Mouse (Mus musculus) stomach, embryonic 14.5 days (tissue): Measurements from ENCODE around the gene Prkci. TPM values are rescaled to one million over a fixed set of nuclear protein-coding genes. Genes with fewer than 3 reads are reported as not detected.

Experiments used
- ATAC-seq: fragments of 200-750 bp; cut with Nextera tagmentation; 2 replicates; pipeline ENCODE4 v1.8.0; 2017; ENCODE audit warnings: low read depth, moderate TSS enrichment; ENCODE audit not compliant: insufficient number of reproducible peaks, insufficient read depth, low FRiP score
- H3K27ac ChIP-seq: fragments of 300-500 bp; sonication (generic); 2 replicates; pipeline ENCODE4 v1.5.1; 2014; ENCODE audit warnings: mild to moderate bottlenecking, low read length, moderate library complexity, mixed read lengths
- H3K27me3 ChIP-seq: fragments of 300-500 bp; sonication (generic); 2 replicates; pipeline ENCODE4 v1.6.1; 2014; ENCODE audit warnings: low read length, control low read depth, mixed read lengths; ENCODE audit not compliant: control insufficient read depth, insufficient read depth
- H3K36me3 ChIP-seq: fragments of 300-500 bp; sonication (generic); 2 replicates; pipeline ENCODE4 v1.6.1; 2014; ENCODE audit warnings: mild to moderate bottlenecking, control low read depth, low read length, moderate library complexity, mixed read lengths; ENCODE audit not compliant: control insufficient read depth, insufficient read depth
- H3K4me1 ChIP-seq: fragments of 300-500 bp; sonication (generic); 2 replicates; pipeline ENCODE4 v1.6.1; 2014; ENCODE audit warnings: low read length, control low read depth, mixed read lengths; ENCODE audit not compliant: control insufficient read depth, insufficient read depth
- H3K4me2 ChIP-seq: fragments of 300-500 bp; sonication (generic); replicated peaks from 2 replicates; pipeline ENCODE4 v1.6.1; 2014; ENCODE audit warnings: low read depth, low read length, control low read depth
- H3K4me3 ChIP-seq: fragments of 300-500 bp; sonication (generic); 2 replicates; pipeline ENCODE4 v1.5.1; 2014; ENCODE audit warnings: low read depth, low read length, control low read depth
- H3K9ac ChIP-seq: fragments of 300-500 bp; sonication (generic); replicated peaks from 2 replicates; pipeline ENCODE4 v1.6.1; 2014; ENCODE audit warnings: low read depth, mild to moderate bottlenecking, control low read depth, low read length, moderate library complexity, mixed read lengths
- H3K9me3 ChIP-seq: fragments of 300-500 bp; sonication (generic); 2 replicates; pipeline ENCODE4 v1.6.1; 2016; ENCODE audit warnings: low read depth, low read length, control low read depth; ENCODE audit not compliant: control insufficient read depth
- WGBS: fragments of 180-500 bp; shearing (Covaris S2); extraction: QIAGEN DNeasy Blood & Tissue Kit; methylation state at CpG from one replicate; pipeline ENCODE4 v1.1.7; 2014; 5-methylcytosine and 5-hydroxymethylcytosine counted together
- polyA plus RNA-seq: library from polyadenylated mRNA; unstranded; fragments of >200 nt; fragmentation: Nextera tagmentation; extraction: Ambion mirVana; gene quantifications from 2 replicates; pipeline ENCODE4 v1.2.1, GENCODE M21; 2014

Prkci gene
- polyA plus RNA-seq, 1 experiment from 2014 or later: 51.0 TPM

DNA sequence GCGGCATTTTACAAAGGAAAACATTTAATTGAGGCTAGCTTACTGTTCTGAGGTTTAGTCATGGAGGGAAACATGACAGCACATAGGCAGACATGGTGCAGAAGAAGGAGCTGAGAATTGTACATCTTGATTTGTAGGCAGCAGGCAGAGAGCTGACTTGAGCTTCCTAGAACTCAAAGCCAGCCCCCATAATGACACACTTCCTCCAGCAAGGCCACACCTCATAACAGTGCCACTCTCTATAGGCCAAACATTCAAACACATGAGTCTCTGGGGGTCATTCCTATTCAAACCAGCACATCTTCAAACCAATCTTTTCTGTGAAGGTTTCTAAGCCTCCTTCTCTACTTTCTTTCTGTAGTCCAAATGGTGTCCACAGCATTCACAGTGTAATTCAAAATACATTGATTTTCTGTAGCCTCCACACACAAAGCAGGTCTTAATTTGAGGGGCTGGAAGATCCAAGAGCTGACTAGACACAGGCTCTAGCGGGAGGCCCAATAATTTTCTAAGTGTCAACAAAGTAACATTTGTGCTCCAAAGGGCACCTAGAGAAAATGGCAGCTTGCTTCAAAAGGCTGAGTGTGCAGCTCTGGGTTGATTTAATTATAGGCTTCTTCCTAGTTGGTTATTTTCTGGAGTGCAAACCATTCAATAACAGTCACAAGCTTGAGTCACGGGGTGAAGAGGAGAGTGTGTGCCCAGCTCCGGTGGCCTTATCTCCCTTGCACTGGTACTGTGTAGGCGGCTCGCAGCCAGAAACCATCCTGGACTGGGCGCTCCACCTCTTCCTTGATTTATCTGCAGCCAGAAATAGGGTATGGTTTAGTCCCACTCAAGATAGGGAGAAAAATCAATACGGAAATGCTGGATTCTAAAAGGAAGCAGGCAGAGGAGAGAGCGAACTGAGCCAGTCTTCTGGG, 7.9 kb upstream of the Prkci start:
- H3K4me2 ChIP-seq: no peak overlapping the region
- H3K9me3 ChIP-seq: no peaks in the 10 kb centered on the region
- H3K4me3 ChIP-seq: no peak overlapping the region
- WGBS: 84% methylated on average over 9 of the region's 9 CpGs
- H3K4me1 ChIP-seq: no peaks in the 10 kb centered on the region
- ATAC-seq: no peak
- no peak overlapping the region for H3K27ac ChIP-seq
- no peak overlapping the region for H3K9ac ChIP-seq
- no peaks in the 10 kb centered on the region for H3K27me3 ChIP-seq
- H3K36me3 ChIP-seq: no peaks in the 10 kb centered on the region

DNA sequence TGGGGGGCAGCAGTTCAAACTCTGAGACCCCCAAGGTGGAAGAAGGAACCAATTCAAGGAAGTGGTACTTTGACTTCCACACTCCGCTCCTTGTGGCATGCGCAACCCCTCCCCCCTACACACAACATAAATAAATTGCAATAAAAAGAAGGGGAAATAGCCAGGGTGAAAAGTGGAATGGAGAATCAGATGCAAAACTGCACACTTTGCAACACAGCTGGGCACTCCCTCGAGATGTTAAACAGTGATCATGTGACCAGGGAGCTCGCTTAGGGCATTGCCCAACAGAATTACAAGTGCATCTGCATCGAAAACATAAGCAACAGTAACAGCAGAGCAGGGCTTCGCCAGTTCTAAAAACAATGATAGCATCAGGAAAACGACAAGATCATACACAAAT, 3.4 kb upstream of the Prkci start:
- Histone ChIP-seq H3K27me3 (no peaks in the 10 kb centered on the region), H3K4me2 (no peak overlapping the region), H3K9ac (no peak overlapping the region), H3K9me3 (no peaks in the 10 kb centered on the region), H3K4me1 (0 out of 2 replicates have a peak, but pooled peaks cover under 1% of the 10 kb centered on the region), H3K4me3 (no peak overlapping the region), H3K27ac (no peak overlapping the region), H3K36me3 (no peaks in the 10 kb centered on the region)
- no peak for ATAC-seq
- 75% methylated on average over 7 of the region's 7 CpGs for WGBS

DNA sequence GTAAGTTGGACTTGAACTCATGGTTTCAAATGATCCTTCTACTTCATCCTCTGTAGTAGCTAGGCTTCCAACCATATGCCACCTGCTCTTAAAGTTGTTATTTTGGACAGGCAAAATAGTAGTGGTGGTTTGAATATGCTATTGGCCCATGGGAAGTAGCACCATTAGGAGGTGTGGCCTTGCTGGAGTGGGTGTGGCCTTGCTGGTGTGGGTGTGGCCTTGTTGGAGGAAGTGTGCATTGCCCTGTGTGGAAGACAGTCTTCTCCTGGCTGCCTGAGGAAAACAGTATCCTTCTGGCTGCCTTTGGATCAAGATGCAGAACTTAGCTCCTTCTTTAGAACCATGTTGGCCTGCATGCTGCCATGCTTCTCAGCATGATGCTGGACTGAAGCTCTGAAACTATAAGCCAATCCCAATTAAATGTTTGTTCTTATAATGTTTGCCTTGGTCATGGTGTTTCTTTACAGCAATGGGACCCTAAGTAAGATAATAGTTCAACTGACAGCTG, 2.4 kb upstream of the Prkci start:
- Histone ChIP-seq H3K9ac (no peak overlapping the region), H3K4me2 (no peak overlapping the region)
- no peak for ATAC-seq

DNA sequence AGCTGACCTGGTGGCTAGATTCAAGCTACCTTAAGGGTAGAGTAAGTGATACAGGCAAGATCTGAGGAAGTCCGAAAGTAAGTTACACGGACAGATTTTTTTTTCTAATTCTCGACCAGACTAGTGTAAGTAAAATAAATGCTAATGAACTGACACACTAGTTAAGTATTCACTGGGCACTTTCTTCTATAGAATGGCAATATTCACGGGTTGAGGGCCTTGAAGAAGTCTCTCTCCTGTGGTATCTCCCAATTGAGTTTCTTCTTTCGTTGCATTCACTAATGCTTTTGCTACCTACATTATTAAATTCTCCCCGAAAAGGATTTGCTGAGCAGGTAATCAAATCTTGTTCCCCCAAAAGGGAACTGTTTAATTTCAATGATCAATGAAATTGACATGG, 688 bp upstream of the Prkci start:
- H3K9me3 ChIP-seq: no peaks in the 10 kb centered on the region
- H3K27me3 ChIP-seq: no peaks in the 10 kb centered on the region
- H3K9ac ChIP-seq: peak overlapping the region; percentile 84; the same call in 1 of the 2 replicates
- peak overlapping the region; percentile 56 for H3K4me2 ChIP-seq
- peaks cover 13% of the 10 kb centered on the region for H3K4me1 ChIP-seq
- H3K4me3 ChIP-seq: peak overlapping the region; percentile 34
- ATAC-seq: no peak
- no peak overlapping the region; the same call in 1 of the 2 replicates for H3K27ac ChIP-seq
- WGBS: 23% methylated on average over 6 of the region's 6 CpGs
- no peaks in the 10 kb centered on the region for H3K36me3 ChIP-seq

More for the DNA sequence above, 2.4 kb upstream of the Prkci start:
- H3K4me1 ChIP-seq: peaks cover 7% of the 10 kb centered on the region; the same call in 1 of the 2 replicates
- H3K9me3 ChIP-seq: no peaks in the 10 kb centered on the region
- no peak overlapping the region for H3K27ac ChIP-seq
- H3K27me3 ChIP-seq: no peaks in the 10 kb centered on the region
- no peak overlapping the region for H3K4me3 ChIP-seq
- no peaks in the 10 kb centered on the region for H3K36me3 ChIP-seq

DNA sequence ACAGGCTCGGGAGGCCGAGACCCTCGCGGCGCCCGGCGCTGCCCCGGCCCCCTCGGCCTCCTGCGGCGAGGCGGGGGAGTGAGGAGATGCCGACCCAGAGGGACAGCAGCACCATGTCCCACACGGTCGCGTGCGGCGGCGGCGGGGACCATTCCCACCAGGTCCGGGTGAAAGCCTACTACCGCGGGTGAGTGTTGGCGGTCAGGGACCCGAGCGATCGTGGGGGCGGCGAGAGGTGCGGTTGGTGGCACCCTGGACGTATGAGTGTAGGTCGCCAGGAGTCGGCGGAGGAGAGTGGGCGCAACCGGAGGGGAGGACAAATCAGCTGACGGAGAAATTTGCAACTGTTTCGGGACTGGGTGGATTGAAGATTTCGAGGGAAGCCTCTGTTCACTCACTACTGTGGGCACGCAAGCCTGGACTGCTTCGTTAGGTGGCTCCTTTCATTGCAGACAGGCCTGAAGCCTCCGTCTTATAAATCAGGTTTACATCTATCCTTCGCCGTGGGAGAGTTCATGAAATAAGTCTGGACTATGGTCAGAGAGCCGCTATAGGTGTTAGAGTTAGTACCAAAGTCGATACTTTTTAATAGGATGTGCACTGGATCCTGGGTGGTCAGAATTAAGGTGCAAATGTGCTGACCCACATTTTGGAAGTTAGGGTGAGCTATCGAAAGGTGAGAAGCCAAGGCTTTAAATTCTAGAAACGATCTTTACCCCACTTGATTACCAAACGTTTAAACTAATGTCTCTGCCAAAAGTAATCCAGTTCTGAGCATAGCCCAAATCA, 546 bp downstream of the Prkci start:
- Histone ChIP-seq H3K9me3 (no peaks in the 10 kb centered on the region), H3K27me3 (no peaks in the 10 kb centered on the region), H3K36me3 (no peaks in the 10 kb centered on the region), H3K4me3 (peak overlapping the region; percentile 86), H3K27ac (peak overlapping the region; percentile 80), H3K4me2 (peak overlapping the region; percentile 56), H3K4me1 (peaks cover 20% of the 10 kb centered on the region), H3K9ac (peak overlapping the region; percentile 84)
- WGBS: under 1% methylated on average over 49 of the region's 49 CpGs
- ATAC-seq: no peak

DNA sequence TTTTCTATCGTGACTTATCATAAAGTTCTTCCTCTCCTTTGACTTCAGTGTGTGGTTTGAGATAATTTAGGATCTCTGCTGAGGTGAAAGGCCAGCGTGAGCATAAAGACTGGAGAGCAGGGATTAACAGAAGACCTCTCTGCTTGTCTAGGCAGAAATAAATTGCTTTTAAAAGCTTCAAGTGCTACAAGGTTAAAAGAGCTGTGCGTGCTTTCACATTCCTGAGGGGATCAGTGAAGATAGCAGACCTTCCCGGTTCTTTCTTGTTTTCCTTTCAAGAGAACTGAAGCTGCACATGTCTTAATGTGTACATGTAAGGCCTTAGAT, 1.1 kb downstream of the Prkci start:
- no peaks in the 10 kb centered on the region for H3K27me3 ChIP-seq
- H3K4me2 ChIP-seq: peak overlapping the region; percentile 56
- H3K36me3 ChIP-seq: no peaks in the 10 kb centered on the region
- ATAC-seq: no peak
- H3K27ac ChIP-seq: peak overlapping the region; percentile 80; the same call in 1 of the 2 replicates
- H3K4me1 ChIP-seq: peaks cover 20% of the 10 kb centered on the region
- WGBS: 2% methylated on average over 4 of the region's 4 CpGs
- no peaks in the 10 kb centered on the region for H3K9me3 ChIP-seq
- H3K4me3 ChIP-seq: peak overlapping the region; percentile 86
- H3K9ac ChIP-seq: peak overlapping the region; percentile 84; the same call in 1 of the 2 replicates

DNA sequence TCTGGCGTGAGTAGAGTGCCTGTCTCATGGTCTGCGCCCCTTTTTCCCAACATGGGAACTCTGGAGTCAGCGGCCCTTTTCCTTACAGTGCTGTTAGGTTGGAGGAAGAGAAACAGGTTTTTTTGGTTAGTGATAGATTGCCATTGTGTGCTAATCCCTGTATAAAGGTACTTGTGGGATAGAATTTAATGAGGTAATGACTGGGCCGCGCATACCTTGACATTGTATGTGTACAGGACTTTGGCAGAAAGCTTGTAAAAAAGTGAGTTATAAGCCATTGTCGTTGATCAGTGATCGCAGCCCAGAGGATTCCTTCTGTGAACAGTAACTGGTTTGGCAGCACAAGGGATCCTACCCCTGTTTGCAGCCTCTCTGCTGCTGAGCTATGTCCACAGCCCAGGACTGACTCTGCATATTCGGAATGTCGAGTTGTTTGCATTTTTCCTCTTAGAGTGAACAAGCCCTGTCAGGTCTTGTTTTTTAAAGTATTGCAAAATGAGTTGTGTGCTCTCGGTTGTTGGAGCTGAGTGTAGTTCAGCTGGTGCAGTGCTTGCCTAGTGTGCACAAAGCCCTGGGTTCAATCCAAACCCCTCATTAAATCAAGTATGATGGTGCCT, 4.0 kb downstream of the Prkci start:
- H3K9ac ChIP-seq: no peak overlapping the region
- ATAC-seq: peak; percentile 19; the same call in 1 of the 2 replicates
- no peaks in the 10 kb centered on the region for H3K36me3 ChIP-seq
- no peaks in the 10 kb centered on the region for H3K9me3 ChIP-seq
- peak overlapping the region; percentile 14 for H3K4me2 ChIP-seq
- H3K4me3 ChIP-seq: no peak overlapping the region
- peak overlapping the region; percentile 94 for H3K27ac ChIP-seq
- 37% methylated on average over 10 of the region's 10 CpGs for WGBS
- no peaks in the 10 kb centered on the region for H3K27me3 ChIP-seq
- peaks cover 20% of the 10 kb centered on the region for H3K4me1 ChIP-seq

DNA sequence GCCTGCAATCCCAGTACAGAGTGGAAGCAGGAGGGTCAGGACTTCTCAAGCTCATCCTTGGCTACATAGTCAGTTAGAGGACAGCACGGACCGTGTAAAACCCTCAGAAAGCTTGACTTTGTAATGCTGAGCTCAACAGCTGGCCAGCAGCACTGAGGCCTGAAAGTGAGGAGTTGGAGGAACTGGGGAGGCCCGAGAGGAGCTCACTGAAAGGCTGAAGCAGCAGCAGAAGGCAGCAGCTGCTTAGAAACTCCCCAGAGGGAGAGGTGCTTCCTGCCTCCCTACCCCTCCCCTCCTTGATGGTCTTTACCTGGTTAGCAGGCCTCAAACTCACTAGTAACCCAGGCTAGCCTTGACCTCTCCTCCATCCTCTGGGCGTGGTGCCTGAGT, 4.5 kb downstream of the Prkci start:
- H3K4me2 ChIP-seq: peak overlapping the region; percentile 14
- H3K9ac ChIP-seq: 0 out of 2 replicates have a peak overlapping the region, but pooled peaks have one; percentile 18
- H3K27me3 ChIP-seq: no peaks in the 10 kb centered on the region
- no peak overlapping the region for H3K4me3 ChIP-seq
- no peaks in the 10 kb centered on the region for H3K9me3 ChIP-seq
- H3K4me1 ChIP-seq: peaks cover 20% of the 10 kb centered on the region
- no peaks in the 10 kb centered on the region for H3K36me3 ChIP-seq
- H3K27ac ChIP-seq: peak overlapping the region; percentile 94
- WGBS: 19% methylated on average over 4 of the region's 4 CpGs
- ATAC-seq: no peak
